Mouse (Mus musculus): ENCODE measurements around the gene Rgs16. TPM values are rescaled to one million over a fixed set of nuclear protein-coding genes. Genes with fewer than 3 reads are reported as not detected.

Gene Rgs16
- total and polyA plus RNA-seq, 3 experiments: not detected

GRCm38 (mm10) chr1:153711544-153712262 is 28.4 kb upstream of the Rgs16 start:
- Histone ChIP-seq H3K36me3 (replicated peaks) (no peaks in the 10 kb centered on the region), H3K4me3 (ENCODE audit: low read depth, low read length) (no peak overlapping the region), H3K9me3 (replicated peaks) (no peaks in the 10 kb centered on the region), H3K4me1 (ENCODE audit: insufficient read depth, low read depth, low read length) (no peaks in the 10 kb centered on the region), H3K27me3 (ENCODE audit: insufficient read depth, low read length) (no peaks in the 10 kb centered on the region; the same call in 1 of the 2 replicates)
- DNase-seq (ENCODE audit: low spot score) (no peak), ATAC-seq (ENCODE audit: extremely low read depth, insufficient number of reproducible peaks, low FRiP score, poor library complexity, severe bottlenecking) (no peak)
- TF ChIP-seq GATA1 (IDR thresholded peaks at IDR 0.05; ENCODE audit: borderline replicate concordance, low read length) (no peak), TAL1 (conservative IDR thresholded peaks at IDR 0.05; ENCODE audit: low read depth, low read length) (no peak), GATA2 (IDR thresholded peaks at IDR 0.05; ENCODE audit: borderline replicate concordance, low read depth, low read length) (no peak), CTCF (IDR thresholded peaks at IDR 0.05; ENCODE audit: low read depth, low read length) (no peak), POLR2AphosphoS5 (IDR thresholded peaks at IDR 0.05; ENCODE audit: insufficient replicate concordance, low read depth, low read length) (no peak)

GRCm38 (mm10) chr1:153712633-153713032 is 27.5 kb upstream of the Rgs16 start:
- no peak overlapping the region for H3K4me3 ChIP-seq (ENCODE audit: low read depth, low read length)
- no peaks in the 10 kb centered on the region for H3K4me1 ChIP-seq (ENCODE audit: insufficient read depth, low read depth, low read length)
- H3K27me3 ChIP-seq (ENCODE audit: insufficient read depth, low read length): no peaks in the 10 kb centered on the region; the same call in 1 of the 2 replicates
- no peaks in the 10 kb centered on the region for H3K9me3 ChIP-seq (replicated peaks)
- TF ChIP-seq POLR2AphosphoS5 (IDR thresholded peaks at IDR 0.05; ENCODE audit: insufficient replicate concordance, low read depth, low read length): no peak
- TF ChIP-seq TAL1 (conservative IDR thresholded peaks at IDR 0.05; ENCODE audit: low read depth, low read length): no peak
- TF ChIP-seq GATA1 (IDR thresholded peaks at IDR 0.05; ENCODE audit: borderline replicate concordance, low read length): no peak
- TF ChIP-seq GATA2 (IDR thresholded peaks at IDR 0.05; ENCODE audit: borderline replicate concordance, low read depth, low read length): no peak
- TF ChIP-seq CTCF (IDR thresholded peaks at IDR 0.05; ENCODE audit: low read depth, low read length): no peak
- no peak for ATAC-seq (ENCODE audit: extremely low read depth, insufficient number of reproducible peaks, low FRiP score, poor library complexity, severe bottlenecking)
- no peaks in the 10 kb centered on the region for H3K36me3 ChIP-seq (replicated peaks)
- no peak for DNase-seq (ENCODE audit: low spot score)

GRCm38 (mm10) chr1:153717990-153718389 is 22.2 kb upstream of the Rgs16 start:
- H3K9me3 ChIP-seq (replicated peaks): no peaks in the 10 kb centered on the region
- ATAC-seq (ENCODE audit: extremely low read depth, insufficient number of reproducible peaks, low FRiP score, poor library complexity, severe bottlenecking) (no peak), DNase-seq (ENCODE audit: low spot score) (no peak)
- H3K36me3 ChIP-seq (replicated peaks): no peaks in the 10 kb centered on the region
- H3K4me1 ChIP-seq (ENCODE audit: insufficient read depth, low read depth, low read length): no peaks in the 10 kb centered on the region
- no peak overlapping the region for H3K4me3 ChIP-seq (ENCODE audit: low read depth, low read length)
- TF ChIP-seq GATA2 (IDR thresholded peaks at IDR 0.05; ENCODE audit: borderline replicate concordance, low read depth, low read length) (no peak), TAL1 (conservative IDR thresholded peaks at IDR 0.05; ENCODE audit: low read depth, low read length) (no peak), GATA1 (IDR thresholded peaks at IDR 0.05; ENCODE audit: borderline replicate concordance, low read length) (no peak), POLR2AphosphoS5 (IDR thresholded peaks at IDR 0.05; ENCODE audit: insufficient replicate concordance, low read depth, low read length) (no peak), CTCF (IDR thresholded peaks at IDR 0.05; ENCODE audit: low read depth, low read length) (no peak)
- no peaks in the 10 kb centered on the region for H3K27me3 ChIP-seq (ENCODE audit: insufficient read depth, low read length)

- ATAC-seq (ENCODE audit: extremely low read depth, insufficient number of reproducible peaks, low FRiP score, poor library complexity, severe bottlenecking) (no peak), DNase-seq (ENCODE audit: low spot score) (no peak)
- H3K4me1 ChIP-seq (ENCODE audit: insufficient read depth, low read depth, low read length): no peaks in the 10 kb centered on the region
- no peak overlapping the region for H3K4me3 ChIP-seq (ENCODE audit: low read depth, low read length)
- no peaks in the 10 kb centered on the region for H3K36me3 ChIP-seq (replicated peaks)
- peaks cover 2% of the 10 kb centered on the region; the same call in 1 of the 2 replicates for H3K27me3 ChIP-seq (ENCODE audit: insufficient read depth, low read length)
- TF ChIP-seq POLR2AphosphoS5 (IDR thresholded peaks at IDR 0.05; ENCODE audit: insufficient replicate concordance, low read depth, low read length) (no peak), GATA2 (IDR thresholded peaks at IDR 0.05; ENCODE audit: borderline replicate concordance, low read depth, low read length) (no peak), TAL1 (conservative IDR thresholded peaks at IDR 0.05; ENCODE audit: low read depth, low read length) (no peak), GATA1 (IDR thresholded peaks at IDR 0.05; ENCODE audit: borderline replicate concordance, low read length) (no peak), CTCF (IDR thresholded peaks at IDR 0.05; ENCODE audit: low read depth, low read length) (no peak)
- H3K9me3 ChIP-seq (replicated peaks): no peaks in the 10 kb centered on the region
Measured at GRCm38 (mm10) chr1:153720935-153721334, 19.2 kb upstream of the Rgs16 start.

- DNase-seq (ENCODE audit: low spot score): no peak
- Histone ChIP-seq H3K9me3 (replicated peaks) (no peaks in the 10 kb centered on the region), H3K36me3 (replicated peaks) (no peaks in the 10 kb centered on the region), H3K4me3 (ENCODE audit: low read depth, low read length) (no peak overlapping the region), H3K27me3 (ENCODE audit: insufficient read depth, low read length) (peaks cover 2% of the 10 kb centered on the region; the same call in 1 of the 2 replicates), H3K4me1 (ENCODE audit: insufficient read depth, low read depth, low read length) (no peaks in the 10 kb centered on the region)
- TF ChIP-seq GATA2 (IDR thresholded peaks at IDR 0.05; ENCODE audit: borderline replicate concordance, low read depth, low read length) (no peak), CTCF (IDR thresholded peaks at IDR 0.05; ENCODE audit: low read depth, low read length) (no peak), TAL1 (conservative IDR thresholded peaks at IDR 0.05; ENCODE audit: low read depth, low read length) (no peak), POLR2AphosphoS5 (IDR thresholded peaks at IDR 0.05; ENCODE audit: insufficient replicate concordance, low read depth, low read length) (no peak), GATA1 (IDR thresholded peaks at IDR 0.05; ENCODE audit: borderline replicate concordance, low read length) (no peak)
- no peak for ATAC-seq (ENCODE audit: extremely low read depth, insufficient number of reproducible peaks, low FRiP score, poor library complexity, severe bottlenecking)
Measured at GRCm38 (mm10) chr1:153721565-153722310, 18.4 kb upstream of the Rgs16 start.

GRCm38 (mm10) chr1:153723426-153723825 is 16.7 kb upstream of the Rgs16 start:
- TF ChIP-seq GATA2 (IDR thresholded peaks at IDR 0.05; ENCODE audit: borderline replicate concordance, low read depth, low read length) (no peak), TAL1 (conservative IDR thresholded peaks at IDR 0.05; ENCODE audit: low read depth, low read length) (no peak), POLR2AphosphoS5 (IDR thresholded peaks at IDR 0.05; ENCODE audit: insufficient replicate concordance, low read depth, low read length) (no peak), CTCF (IDR thresholded peaks at IDR 0.05; ENCODE audit: low read depth, low read length) (no peak), GATA1 (IDR thresholded peaks at IDR 0.05; ENCODE audit: borderline replicate concordance, low read length) (no peak)
- Histone ChIP-seq H3K36me3 (replicated peaks) (no peaks in the 10 kb centered on the region), H3K9me3 (replicated peaks) (no peaks in the 10 kb centered on the region), H3K27me3 (ENCODE audit: insufficient read depth, low read length) (peaks cover 2% of the 10 kb centered on the region; the same call in 1 of the 2 replicates), H3K4me1 (ENCODE audit: insufficient read depth, low read depth, low read length) (no peaks in the 10 kb centered on the region), H3K4me3 (ENCODE audit: low read depth, low read length) (no peak overlapping the region)
- DNase-seq (ENCODE audit: low spot score): no peak
- ATAC-seq (ENCODE audit: extremely low read depth, insufficient number of reproducible peaks, low FRiP score, poor library complexity, severe bottlenecking): no peak

All from G1E (cell line).